Mouse (Mus musculus) neural tube, embryonic 14.5 days (tissue): ENCODE measurements around the gene Galnt12. TPM values are rescaled to one million over a fixed set of nuclear protein-coding genes. Genes with fewer than 3 reads are reported as not detected.

ENCODE experiments used
- ATAC-seq: fragments of 200-750 bp; cut with Nextera tagmentation; 2 replicates; pipeline ENCODE4 v1.8.0; 2017; ENCODE audit warnings: low read depth, mild to moderate bottlenecking, moderate TSS enrichment, moderate library complexity
- H3K27ac ChIP-seq: fragments of 300-500 bp; sonication (generic); 2 replicates; pipeline ENCODE4 v1.5.1; 2014; ENCODE audit warnings: low read depth, mild to moderate bottlenecking, control low read depth, low read length, moderate library complexity, mixed read lengths
- H3K27me3 ChIP-seq: fragments of 300-500 bp; sonication (generic); 2 replicates; pipeline ENCODE4 v1.6.1; 2014; ENCODE audit warnings: low read length; ENCODE audit not compliant: control insufficient read depth, insufficient read depth
- H3K36me3 ChIP-seq: fragments of 300-500 bp; sonication (generic); 2 replicates; pipeline ENCODE4 v1.6.1; 2014; ENCODE audit warnings: low read length, mixed read lengths; ENCODE audit not compliant: control insufficient read depth, insufficient read depth
- H3K4me1 ChIP-seq: fragments of 300-500 bp; sonication (generic); 2 replicates; pipeline ENCODE4 v1.6.1; 2014; ENCODE audit warnings: low read length; ENCODE audit not compliant: control insufficient read depth, insufficient read depth
- H3K4me2 ChIP-seq: fragments of 300-500 bp; sonication (generic); 2 replicates; pipeline ENCODE4 v1.6.1; 2014; ENCODE audit warnings: mild to moderate bottlenecking, low read depth, low read length, control low read depth
- H3K4me3 ChIP-seq: fragments of 300-500 bp; sonication (generic); 2 replicates; pipeline ENCODE4 v1.5.1; 2014; ENCODE audit warnings: low read depth, low read length, control low read depth, mixed read lengths
- H3K9ac ChIP-seq: fragments of 300-500 bp; sonication (generic); replicated peaks from 2 replicates; pipeline ENCODE4 v1.6.1; 2014; ENCODE audit warnings: low read depth, mild to moderate bottlenecking, control low read depth, low read length, mixed read lengths
- H3K9me3 ChIP-seq: fragments of 300-500 bp; sonication (generic); 2 replicates; pipeline ENCODE4 v1.6.1; 2016; ENCODE audit warnings: low read length; ENCODE audit not compliant: control insufficient read depth
- WGBS: fragments of 180-500 bp; shearing (Covaris S2); extraction: QIAGEN DNeasy Blood & Tissue Kit; methylation state at CpG from one replicate; pipeline ENCODE4 v1.1.7; 2014; 5-methylcytosine and 5-hydroxymethylcytosine counted together
- polyA plus RNA-seq: library from polyadenylated mRNA; unstranded; fragments of >200 nt; fragmentation: Nextera tagmentation; extraction: Ambion mirVana; gene quantifications from 2 replicates; pipeline ENCODE4 v1.2.1, GENCODE M21; 2014

Gene Galnt12
- polyA plus RNA-seq, 1 experiment from 2014 or later = 0.58 TPM

GRCm38 (mm10) chr4:47128515-47128914 is 36.8 kb downstream of the Galnt12 start:
- no peak overlapping the region for H3K4me2 ChIP-seq
- 78% methylated on average over 7 of the region's 7 CpGs for WGBS
- H3K27me3 ChIP-seq = no peaks in the 10 kb centered on the region
- no peaks in the 10 kb centered on the region for H3K9me3 ChIP-seq
- no peak overlapping the region for H3K9ac ChIP-seq
- no peak overlapping the region for H3K27ac ChIP-seq
- H3K4me1 ChIP-seq = no peaks in the 10 kb centered on the region
- no peak overlapping the region for H3K4me3 ChIP-seq
- no peaks in the 10 kb centered on the region for H3K36me3 ChIP-seq
- no peak for ATAC-seq

GRCm38 (mm10) chr4:47129572-47129971 is 37.9 kb downstream of the Galnt12 start:
- H3K9ac ChIP-seq = no peak overlapping the region
- H3K4me2 ChIP-seq = no peak overlapping the region
- no peaks in the 10 kb centered on the region for H3K27me3 ChIP-seq
- ATAC-seq = no peak
- no peak overlapping the region for H3K4me3 ChIP-seq
- H3K4me1 ChIP-seq = no peaks in the 10 kb centered on the region
- no peaks in the 10 kb centered on the region for H3K9me3 ChIP-seq
- 56% methylated on average over 4 of the region's 4 CpGs for WGBS
- no peaks in the 10 kb centered on the region for H3K36me3 ChIP-seq
- no peak overlapping the region for H3K27ac ChIP-seq

- Histone ChIP-seq H3K4me2 (no peak overlapping the region), H3K4me3 (no peak overlapping the region), H3K9me3 (no peaks in the 10 kb centered on the region), H3K4me1 (no peaks in the 10 kb centered on the region), H3K27me3 (no peaks in the 10 kb centered on the region), H3K36me3 (no peaks in the 10 kb centered on the region), H3K27ac (no peak overlapping the region), H3K9ac (no peak overlapping the region)
- 84% methylated on average over 8 of the region's 8 CpGs for WGBS
- no peak for ATAC-seq
These were observed 38.7 kb downstream of the Galnt12 start for GRCm38 (mm10) chr4:47130111-47131050.

- 81% methylated on average over 3 of the region's 3 CpGs for WGBS
- Histone ChIP-seq H3K27ac (no peak overlapping the region), H3K4me1 (no peaks in the 10 kb centered on the region), H3K9ac (no peak overlapping the region), H3K27me3 (no peaks in the 10 kb centered on the region), H3K4me2 (no peak overlapping the region), H3K9me3 (no peaks in the 10 kb centered on the region), H3K36me3 (no peaks in the 10 kb centered on the region), H3K4me3 (no peak overlapping the region)
- no peak for ATAC-seq
These were observed 40.2 kb downstream of the Galnt12 start for GRCm38 (mm10) chr4:47131931-47132330.

GRCm38 (mm10) chr4:47132413-47132812 is 40.7 kb downstream of the Galnt12 start:
- no peak overlapping the region for H3K27ac ChIP-seq
- H3K4me1 ChIP-seq = no peaks in the 10 kb centered on the region
- no peaks in the 10 kb centered on the region for H3K9me3 ChIP-seq
- no peak overlapping the region for H3K9ac ChIP-seq
- H3K4me2 ChIP-seq = no peak overlapping the region
- no peaks in the 10 kb centered on the region for H3K27me3 ChIP-seq
- H3K4me3 ChIP-seq = no peak overlapping the region
- WGBS = 25% methylated on average over 3 of the region's 3 CpGs
- no peaks in the 10 kb centered on the region for H3K36me3 ChIP-seq
- ATAC-seq = no peak

- Histone ChIP-seq H3K4me1 (no peaks in the 10 kb centered on the region), H3K27ac (no peak overlapping the region), H3K9me3 (no peaks in the 10 kb centered on the region), H3K4me2 (no peak overlapping the region), H3K4me3 (no peak overlapping the region), H3K27me3 (no peaks in the 10 kb centered on the region), H3K36me3 (no peaks in the 10 kb centered on the region), H3K9ac (no peak overlapping the region)
- ATAC-seq = no peak
- WGBS = 88% methylated on average over 8 of the region's 8 CpGs
These were observed 45.0 kb downstream of the Galnt12 start for GRCm38 (mm10) chr4:47136699-47137101.

- Histone ChIP-seq H3K27me3 (no peaks in the 10 kb centered on the region), H3K36me3 (no peaks in the 10 kb centered on the region), H3K4me2 (no peak overlapping the region), H3K4me1 (no peaks in the 10 kb centered on the region), H3K4me3 (no peak overlapping the region), H3K27ac (no peak overlapping the region), H3K9ac (no peak overlapping the region), H3K9me3 (no peaks in the 10 kb centered on the region)
- WGBS = 80% methylated on average over 5 of the region's 5 CpGs
- no peak for ATAC-seq
These were observed 45.8 kb downstream of the Galnt12 start for GRCm38 (mm10) chr4:47137479-47137878.

GRCm38 (mm10) chr4:47138411-47138810 is 46.7 kb downstream of the Galnt12 start:
- Histone ChIP-seq H3K9me3 (no peaks in the 10 kb centered on the region), H3K27me3 (no peaks in the 10 kb centered on the region), H3K36me3 (no peaks in the 10 kb centered on the region), H3K9ac (no peak overlapping the region), H3K4me1 (no peaks in the 10 kb centered on the region), H3K4me3 (no peak overlapping the region), H3K4me2 (no peak overlapping the region), H3K27ac (no peak overlapping the region)
- no peak for ATAC-seq
- 89% methylated on average over 7 of the region's 7 CpGs for WGBS

- H3K36me3 ChIP-seq = no peaks in the 10 kb centered on the region
- H3K9me3 ChIP-seq = no peaks in the 10 kb centered on the region
- H3K27ac ChIP-seq = no peak overlapping the region
- no peak for ATAC-seq
- no peaks in the 10 kb centered on the region for H3K4me1 ChIP-seq
- no peak overlapping the region for H3K4me2 ChIP-seq
- WGBS = 50% methylated on average over 9 of the region's 9 CpGs
- no peak overlapping the region for H3K9ac ChIP-seq
- no peaks in the 10 kb centered on the region for H3K27me3 ChIP-seq
- no peak overlapping the region for H3K4me3 ChIP-seq
These were observed 47.5 kb downstream of the Galnt12 start for GRCm38 (mm10) chr4:47138967-47139777.
